Mouse (Mus musculus): ENCODE results near the gene Abcc10. TPM values are rescaled to one million over a fixed set of nuclear protein-coding genes. Genes with fewer than 3 reads are reported as not detected.

The Abcc10 gene
- total RNA-seq, 2 experiments from 2014 or later, result 8.8 to 11.7 TPM

DNA sequence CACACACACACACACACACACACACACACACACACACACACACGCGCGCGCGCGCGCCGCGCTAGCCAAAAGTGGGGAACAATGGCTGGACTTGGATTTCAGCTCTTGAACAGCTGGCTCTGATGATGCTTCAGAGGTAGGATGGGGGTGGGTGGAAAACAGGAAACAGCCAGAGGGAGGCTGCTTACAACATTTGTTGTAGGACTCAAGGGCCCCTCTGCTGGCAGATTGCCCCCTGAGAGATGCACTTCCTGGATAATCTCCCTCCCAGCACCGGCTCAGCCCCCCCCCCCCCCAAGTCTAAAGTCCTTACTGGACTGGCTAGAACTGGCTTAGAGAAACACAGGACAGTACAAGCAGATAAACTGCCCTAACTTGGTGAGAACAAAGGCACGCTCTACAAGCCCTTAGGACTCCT is 40.5 kb downstream of the Abcc10 start:
- DNase-seq (ENCODE audit: extremely low spot score in 1 of 2, low spot score in 1 of 2), result no peak

DNA sequence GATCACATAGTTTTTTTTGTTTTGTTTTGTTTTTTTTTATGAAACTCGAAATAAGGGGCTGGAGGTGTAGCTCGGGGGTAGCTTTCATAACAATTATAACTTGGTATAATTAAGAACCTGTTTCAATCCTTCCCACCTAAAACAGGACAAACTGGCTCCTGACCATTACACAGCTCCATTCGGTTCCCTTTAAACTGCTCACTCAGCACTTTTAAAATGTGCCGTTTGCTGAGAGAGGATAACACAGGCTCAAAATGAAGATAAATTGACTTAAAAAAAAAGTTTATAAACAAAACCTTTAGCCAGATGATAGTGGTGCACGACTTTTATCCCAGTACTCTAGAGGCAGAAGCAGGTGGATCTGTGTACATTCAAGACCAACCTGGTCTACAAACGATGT is 42.7 kb downstream of the Abcc10 start:
- DNase-seq (ENCODE audit: extremely low spot score in 1 of 2, low spot score in 1 of 2), result no peak

DNA sequence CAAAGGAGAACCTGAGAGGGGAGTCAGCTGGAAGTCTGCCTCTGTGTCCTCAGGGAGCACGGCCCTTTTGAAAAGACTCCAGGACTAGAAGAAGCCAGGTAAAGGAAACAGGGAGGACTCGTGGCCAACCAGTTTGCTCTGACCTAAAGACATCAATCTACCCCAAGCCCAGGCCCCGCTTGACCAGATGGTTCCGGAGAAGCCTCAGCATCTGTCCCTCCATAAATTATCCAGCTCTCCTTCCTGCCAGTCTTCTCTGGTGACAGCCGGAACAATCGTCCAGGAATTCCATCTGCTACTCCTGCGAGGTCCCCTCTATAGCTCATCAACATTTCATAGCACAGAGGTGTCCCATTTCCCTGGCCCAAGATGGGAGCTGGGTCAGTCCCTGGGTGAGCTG is 43.5 kb downstream of the Abcc10 start:
- no peak for DNase-seq (ENCODE audit: extremely low spot score in 1 of 2, low spot score in 1 of 2)

DNA sequence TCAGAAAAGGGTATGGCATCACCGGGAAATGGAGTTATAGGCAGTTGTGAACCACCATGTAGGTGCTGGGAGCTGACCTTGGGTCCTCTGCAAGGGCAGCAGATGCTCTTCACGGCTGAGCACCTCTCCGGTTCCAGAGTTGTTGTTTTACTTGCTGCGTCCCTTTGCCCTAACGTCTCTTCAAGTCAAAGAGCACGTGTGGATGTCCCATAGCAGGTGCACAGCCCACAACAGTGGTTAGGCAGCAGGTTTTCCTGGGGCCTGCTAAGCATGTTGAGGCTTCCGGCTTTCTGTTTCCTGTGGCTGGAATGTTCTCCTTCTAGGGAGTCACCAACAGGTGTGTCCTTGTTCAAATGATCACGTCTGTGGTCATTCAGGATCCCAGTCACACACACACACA is 44.2 kb downstream of the Abcc10 start:
- no peak for DNase-seq (ENCODE audit: extremely low spot score in 1 of 2, low spot score in 1 of 2)

DNA sequence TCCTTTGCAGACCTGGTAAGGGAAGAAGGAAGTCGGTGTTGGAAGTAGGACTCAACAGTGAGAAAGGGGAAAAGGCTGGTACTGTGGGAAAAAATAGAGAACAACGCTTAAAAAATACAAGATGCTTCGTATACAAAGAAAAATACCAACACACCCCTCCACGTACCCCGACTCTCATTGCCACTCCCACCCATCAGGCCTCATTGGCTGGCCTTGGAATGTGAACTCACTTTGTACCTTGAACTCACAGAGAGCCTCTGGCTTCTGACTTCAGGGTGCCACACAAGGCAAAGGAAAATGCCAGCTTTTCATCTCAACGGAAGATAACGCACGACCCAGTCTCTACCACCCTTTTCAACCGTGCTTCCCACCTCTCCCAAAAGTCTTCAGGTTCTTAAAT is 45.0 kb downstream of the Abcc10 start:
- no peak for DNase-seq (ENCODE audit: extremely low spot score in 1 of 2, low spot score in 1 of 2)

DNA sequence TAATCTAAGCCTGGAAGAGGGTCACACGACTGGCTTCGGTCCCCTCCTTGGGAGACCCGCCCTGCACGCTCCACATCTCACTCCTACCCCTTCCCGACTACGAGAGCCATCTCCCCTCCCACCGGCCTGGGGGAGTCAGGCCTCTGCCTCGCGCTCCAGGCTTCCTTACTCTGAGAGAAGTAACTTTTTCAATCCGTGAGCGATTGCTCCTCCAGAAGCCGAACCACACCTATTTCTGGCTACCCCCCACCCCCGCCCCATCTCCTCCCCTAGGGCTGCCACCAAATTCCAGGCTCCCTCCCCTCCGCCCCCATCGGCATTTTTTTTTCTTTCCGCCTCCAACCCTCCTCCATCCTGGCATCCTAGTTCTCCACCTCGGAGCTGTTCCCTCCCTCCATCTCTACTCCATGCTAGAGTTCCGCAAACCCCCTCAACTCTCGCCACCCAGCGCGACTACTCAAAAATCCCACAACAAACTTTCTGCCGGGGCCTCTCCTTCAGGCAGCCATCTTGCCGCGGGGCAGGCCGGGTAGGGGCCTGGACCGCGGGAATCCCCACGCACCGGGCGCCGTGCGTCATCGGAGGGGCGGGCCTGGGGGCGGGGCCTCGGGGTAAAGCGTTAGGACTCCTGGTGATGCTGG is 45.5 kb downstream of the Abcc10 start, which contains the start of gene Tjap1:
TSS of gene Tjap1 (minus strand) at position 544 of the 641 bp plus-strand sequence.
- DNase-seq (ENCODE audit: extremely low spot score in 1 of 2, low spot score in 1 of 2), result peak; percentile 73 to 78

DNA sequence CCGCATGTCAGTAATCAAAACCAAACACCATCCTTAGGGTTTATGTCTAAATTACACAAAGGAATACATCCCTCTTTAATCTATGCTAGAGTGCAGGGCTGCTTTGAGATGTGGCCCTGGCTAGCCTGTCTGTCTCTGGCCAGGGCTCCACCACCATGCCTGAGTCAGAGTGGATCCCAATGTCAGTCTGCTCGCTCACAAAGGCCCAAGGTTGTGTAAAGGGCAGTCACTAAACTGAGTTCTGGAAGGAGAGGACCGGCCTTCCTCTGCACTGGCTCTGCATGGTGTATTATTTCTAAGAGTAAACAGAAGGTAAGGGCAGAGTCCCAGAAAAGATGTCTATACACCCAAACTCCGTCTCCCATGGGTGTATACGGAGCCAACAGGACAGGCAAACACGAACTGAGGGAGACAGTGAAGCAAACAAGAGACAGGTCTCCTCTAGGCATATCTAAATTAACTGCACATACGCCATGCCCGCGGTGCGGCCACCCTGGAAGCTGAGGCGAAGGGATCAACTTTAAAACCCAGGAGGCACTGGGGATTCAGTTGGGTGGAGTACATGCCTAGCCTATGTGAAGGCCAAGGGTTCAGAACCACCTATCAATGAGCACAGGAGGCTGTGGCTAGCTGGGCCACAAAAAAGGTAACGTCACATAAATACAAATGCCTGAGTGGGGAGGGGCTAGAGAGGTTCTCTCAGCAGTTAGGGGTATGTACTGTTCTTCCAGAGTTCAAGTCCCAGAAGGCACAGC is 50.0 kb downstream of the Abcc10 start:
- no peak for DNase-seq (ENCODE audit: extremely low spot score in 1 of 2, low spot score in 1 of 2)

DNA sequence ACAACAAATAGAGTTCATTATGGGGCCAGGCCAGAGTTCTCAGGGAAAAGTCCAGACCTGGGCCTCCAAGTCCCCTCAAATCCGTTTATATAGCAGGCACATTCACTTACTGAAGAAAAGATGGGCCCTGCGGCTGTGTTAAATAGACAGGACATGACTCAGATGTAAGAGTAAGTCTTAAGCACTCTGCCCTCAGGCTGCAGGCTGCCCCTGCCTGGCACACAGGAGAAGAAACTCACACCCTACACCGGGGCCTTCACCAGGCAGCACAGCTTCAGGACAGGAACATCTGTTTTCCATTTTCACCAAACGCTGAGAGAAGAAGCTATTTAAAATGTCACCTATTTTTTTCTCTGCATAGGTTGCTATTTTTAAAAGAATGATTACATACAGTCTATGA is 50.6 kb downstream of the Abcc10 start:
- DNase-seq (ENCODE audit: extremely low spot score in 1 of 2, low spot score in 1 of 2), result no peak

DNA sequence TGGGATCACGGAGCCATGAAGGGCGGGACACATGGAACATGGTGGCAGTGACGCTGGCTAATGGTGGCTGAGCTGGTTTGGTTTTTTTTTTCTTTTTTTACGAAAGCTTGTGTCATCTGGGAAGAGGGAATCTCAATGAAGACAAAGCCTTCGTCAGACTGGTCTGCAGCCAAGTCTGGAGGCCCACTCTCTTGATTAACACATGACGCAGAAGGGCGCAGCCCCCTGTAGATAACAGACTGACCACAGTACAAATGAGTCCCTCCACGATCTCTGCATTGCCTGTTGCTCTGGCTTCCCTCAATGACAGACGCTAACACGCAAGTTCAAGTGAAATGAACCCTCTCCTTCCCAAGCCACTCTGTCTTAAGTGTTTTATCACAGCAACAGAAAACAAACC is 52.6 kb downstream of the Abcc10 start:
- no peak for DNase-seq (ENCODE audit: extremely low spot score in 1 of 2, low spot score in 1 of 2)

DNA sequence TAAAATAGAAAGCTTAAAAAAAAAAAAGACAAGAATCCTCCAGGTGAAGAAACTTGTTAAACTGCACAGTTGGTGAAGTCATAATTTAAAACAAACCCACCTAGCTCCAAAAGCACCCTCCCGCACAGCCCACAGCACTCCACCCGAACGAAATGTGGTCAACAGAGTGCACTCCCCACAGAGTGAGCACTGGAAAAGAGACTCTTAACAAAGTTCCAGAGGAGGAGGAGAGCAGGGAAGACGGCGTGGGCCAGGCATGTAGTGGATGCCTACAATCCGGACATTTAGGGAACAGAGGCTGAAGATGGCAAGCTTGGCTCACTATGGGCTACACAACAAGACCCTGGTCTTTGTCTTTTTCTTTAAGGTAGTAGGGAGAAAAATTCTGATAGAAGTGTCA is 53.1 kb downstream of the Abcc10 start:
- DNase-seq (ENCODE audit: extremely low spot score in 1 of 2, low spot score in 1 of 2), result no peak

DNA sequence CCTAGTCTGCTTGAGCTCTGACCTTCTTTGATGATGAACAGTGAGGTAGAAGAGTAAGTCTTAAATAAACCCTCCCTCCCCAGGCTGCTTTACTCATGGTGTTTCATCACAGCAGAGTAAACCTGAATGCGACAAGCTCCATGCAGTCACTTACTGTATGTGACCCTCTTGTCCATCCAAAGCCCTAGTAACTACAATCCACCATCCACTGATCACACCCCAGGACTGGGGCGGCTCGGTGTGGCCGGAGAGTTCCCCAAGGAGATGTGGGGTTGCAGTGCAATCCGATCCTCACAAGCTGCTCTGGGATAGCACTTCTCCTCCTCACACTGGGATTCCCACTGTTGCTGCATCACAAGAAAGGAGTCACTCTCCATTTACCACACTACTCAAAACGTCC is 53.7 kb downstream of the Abcc10 start:
- no peak for DNase-seq (ENCODE audit: extremely low spot score in 1 of 2, low spot score in 1 of 2)

DNA sequence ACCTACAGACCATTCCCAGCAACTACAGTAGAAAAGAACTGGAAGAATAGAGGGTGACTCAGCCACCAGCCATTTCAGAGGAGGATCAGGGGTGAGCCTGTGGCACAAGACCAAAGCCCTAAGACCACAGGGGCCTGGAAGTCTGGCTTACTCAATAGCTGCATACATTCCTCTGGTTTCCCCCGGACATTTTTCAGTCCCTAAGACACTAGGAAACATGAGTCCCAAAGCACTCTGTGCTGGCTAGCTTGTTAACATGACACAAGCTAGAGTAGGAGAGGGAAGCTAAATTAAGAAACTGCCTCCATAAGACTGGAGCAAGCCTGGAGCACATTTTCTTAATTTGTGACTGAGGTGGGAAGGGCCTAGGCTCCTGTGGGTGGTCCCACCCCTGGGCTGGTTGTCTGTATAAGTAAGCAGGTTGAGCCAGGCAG is 54.3 kb downstream of the Abcc10 start:
- DNase-seq (ENCODE audit: extremely low spot score in 1 of 2, low spot score in 1 of 2), result no peak

DNA sequence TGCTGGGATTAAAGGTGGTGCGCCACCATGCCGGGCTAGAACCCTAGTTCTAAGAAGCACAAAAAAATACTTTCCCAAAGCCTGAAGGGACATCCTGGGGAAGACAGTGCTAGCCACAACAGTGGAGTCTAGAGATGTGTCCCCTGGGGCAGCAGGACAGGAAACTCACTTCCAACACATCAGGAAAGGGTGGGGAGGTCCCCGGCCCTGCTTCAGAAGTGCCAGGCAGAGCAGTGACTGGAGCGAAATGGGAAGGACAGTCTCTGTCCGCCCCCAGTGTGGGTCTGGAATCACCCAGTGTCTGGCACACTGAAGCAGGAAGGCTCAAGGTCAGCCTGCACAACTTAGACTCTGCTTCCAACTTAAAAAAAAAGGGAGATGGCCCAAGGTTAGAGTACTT is 55.5 kb downstream of the Abcc10 start:
- no peak for DNase-seq (ENCODE audit: extremely low spot score in 1 of 2, low spot score in 1 of 2)

DNA sequence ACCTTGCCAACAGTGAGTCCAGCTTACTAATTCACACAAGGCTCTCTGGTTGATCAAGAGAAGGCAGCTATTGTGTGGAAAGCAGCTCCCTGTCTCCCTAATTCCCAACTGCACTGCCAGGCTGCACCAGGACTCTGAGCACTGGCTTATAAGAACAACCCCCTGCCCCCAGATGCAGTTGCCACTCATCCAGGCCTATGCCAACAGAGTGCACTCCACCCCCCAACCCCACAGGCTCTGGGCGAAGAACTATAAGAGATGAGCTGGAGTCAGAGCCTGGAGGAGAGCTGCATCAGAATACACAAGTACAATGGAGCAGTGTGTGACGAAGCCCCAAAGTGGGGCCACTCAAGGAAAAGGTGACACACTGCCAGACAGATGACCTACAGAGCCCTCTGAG is 56.1 kb downstream of the Abcc10 start:
- DNase-seq (ENCODE audit: extremely low spot score in 1 of 2, low spot score in 1 of 2), result no peak

DNA sequence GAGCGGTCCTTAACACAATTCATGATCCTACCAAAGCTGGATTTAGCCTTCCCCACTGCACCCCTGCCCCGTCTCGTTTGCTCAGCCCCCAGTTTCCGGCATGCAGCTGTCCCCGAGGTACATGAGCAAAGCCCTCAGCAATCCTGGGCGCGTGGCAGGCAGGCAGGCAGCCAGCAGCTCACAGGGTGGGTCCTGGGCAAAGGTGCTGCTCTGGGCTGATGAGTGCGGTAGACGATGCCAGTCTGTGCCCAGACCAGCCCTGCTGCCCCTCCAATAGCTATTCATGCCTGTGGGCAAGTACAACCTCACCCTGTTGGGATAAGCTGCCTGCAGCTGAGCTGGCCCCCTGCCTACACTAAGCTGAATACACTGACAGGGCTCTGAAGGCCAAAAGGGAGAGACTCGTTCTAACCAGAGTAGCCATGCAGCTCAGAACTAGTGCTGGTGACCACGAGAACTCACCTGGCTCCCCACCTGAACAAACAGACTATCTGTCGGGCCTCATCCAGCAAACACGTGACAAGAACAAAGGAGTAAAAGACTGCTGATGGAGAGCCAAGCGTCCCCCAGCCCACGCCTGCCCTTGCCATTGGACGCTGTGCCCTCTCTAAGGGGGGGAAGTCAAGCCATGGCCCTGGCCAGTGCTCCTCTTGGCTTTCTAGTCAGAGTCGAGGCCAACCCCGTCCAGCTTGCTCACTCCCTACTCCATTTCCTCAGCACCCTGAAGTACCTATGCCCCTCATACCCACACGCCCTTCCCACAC is 58.2 kb downstream of the Abcc10 start:
- DNase-seq (ENCODE audit: extremely low spot score in 1 of 2, low spot score in 1 of 2), result no peak

DNA sequence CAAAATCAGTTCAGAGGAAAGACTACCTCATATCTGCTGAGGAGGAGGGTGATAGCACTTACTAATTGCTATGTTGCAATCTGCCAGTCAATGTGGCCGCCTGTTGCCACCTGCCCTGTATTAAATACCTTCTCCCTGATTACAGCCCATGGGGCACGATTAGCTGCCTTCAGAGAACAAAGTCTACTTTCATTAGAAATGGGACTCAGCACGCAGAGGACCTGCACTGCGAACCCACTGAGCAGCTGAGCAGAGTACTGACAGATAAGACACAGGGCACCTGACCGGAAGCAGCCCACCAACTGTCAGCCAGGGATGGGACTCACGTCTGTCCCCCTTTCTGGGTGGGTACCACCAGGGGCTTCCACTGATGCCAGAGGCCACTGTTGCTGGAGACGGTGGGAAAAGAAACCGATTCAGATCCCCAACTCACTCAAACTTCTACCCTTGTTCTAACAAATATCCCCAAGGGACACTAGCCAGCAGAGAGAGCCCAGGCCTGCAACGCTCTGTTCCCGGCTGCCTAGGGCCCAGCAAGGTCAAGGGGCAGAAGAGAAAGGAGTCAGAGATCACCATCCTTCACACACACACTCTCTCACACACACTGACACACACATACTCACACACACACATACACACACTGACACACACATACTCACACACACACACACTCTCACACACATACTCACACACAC is 60.0 kb downstream of the Abcc10 start:
- no peak for DNase-seq (ENCODE audit: extremely low spot score in 1 of 2, low spot score in 1 of 2)

DNA sequence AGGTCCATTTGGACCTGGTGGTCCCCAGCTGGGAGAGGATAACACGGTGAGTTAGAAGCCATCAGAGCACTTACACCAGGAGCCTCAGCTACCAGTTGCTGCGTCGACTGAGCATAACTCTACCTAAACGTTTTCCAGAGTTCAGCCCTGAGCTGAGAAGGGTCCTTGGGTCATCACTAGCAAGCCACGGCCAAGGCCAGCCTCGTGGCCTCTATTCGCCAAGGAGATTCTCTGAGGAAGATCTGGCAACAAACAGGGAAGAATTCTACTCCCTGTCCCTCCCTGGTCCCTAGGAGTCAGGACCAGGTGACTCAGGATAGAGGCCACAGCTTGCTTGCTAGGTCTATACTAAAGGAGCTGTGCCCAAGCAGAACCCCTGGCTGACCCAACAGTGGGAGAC is 60.6 kb downstream of the Abcc10 start:
- DNase-seq (ENCODE audit: extremely low spot score in 1 of 2, low spot score in 1 of 2), result no peak

DNA sequence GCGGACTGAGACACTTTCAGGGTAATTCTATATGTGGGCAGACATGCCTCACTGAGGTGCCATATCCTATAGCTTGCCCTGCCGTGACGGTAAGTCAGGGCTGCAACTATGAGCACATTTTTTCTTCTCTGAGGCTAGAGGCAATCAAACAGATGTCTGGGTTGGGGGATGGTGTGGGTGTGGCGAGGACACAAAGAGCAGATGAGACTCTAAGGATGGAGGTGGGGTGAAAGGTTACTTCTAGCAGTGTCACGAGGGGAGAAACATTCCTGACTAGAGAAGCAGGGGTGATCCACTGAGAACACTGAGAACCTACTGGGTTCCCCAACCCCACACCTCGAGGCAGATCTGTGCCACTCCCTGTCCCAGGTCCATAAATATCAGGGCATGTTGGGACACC is 61.2 kb downstream of the Abcc10 start:
- DNase-seq (ENCODE audit: extremely low spot score in 1 of 2, low spot score in 1 of 2), result no peak

DNA sequence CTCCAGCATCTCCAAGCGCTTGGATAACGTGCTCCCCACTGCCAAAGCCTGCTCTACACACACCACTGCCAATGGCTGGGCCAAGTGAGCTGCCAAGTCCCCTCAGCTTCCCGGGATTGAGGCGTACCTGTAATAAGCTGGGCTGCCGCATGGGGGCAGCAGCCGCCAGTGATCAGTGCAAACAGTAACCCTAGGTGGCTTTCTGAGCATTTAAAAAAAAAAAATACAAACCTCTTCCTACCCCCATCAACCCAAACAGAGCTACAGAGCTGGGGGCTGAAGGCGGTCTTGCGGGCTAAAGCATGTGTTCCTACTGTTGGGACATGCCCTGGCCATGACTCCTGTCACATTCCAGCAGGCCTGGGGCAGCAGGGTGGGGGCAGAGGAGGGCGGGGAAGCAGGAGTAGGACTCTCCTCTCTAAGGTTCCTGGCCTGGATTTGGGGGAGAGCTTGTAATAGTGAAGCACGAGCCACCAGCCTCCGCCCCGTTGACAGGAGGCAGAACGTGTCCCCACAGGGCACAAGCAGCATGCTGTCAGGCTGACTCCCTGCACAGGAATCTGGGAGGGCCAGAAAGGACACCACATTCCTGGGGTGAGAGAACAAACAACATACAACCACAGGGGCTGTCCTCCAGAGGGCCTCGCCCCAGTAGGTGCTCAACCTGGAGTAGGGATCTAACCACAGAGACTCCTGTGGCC is 62.1 kb downstream of the Abcc10 start:
- DNase-seq (ENCODE audit: extremely low spot score in 1 of 2, low spot score in 1 of 2), result peak; percentile 86 to 90

DNA sequence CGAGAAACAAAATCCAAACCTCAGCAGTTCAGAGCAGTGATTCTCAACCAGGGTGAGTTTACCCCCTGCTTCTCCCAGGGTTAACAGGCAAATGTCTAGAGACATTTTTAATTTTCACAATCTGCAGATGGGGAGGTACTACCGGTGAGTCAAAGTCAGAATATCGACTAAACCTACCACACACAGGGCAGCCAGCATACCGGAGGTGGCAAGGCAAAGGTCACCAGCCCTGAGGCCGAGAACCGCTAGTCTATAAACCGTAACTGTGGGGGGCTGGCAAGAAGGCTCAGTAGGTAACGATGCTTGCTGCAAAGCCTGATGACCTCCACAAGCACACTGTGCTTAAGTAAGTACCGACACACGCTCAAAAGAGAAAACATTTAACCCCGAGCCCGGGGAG is 62.6 kb downstream of the Abcc10 start:
- DNase-seq (ENCODE audit: extremely low spot score in 1 of 2, low spot score in 1 of 2), result no peak

Data from layer of hippocampus, postnatal 25 days (tissue).